Mouse (Mus musculus) layer of hippocampus, adult 2 months (tissue): Measurements from ENCODE around the gene Olfr1373. TPM values are rescaled to one million over a fixed set of nuclear protein-coding genes. Genes with fewer than 3 reads are reported as not detected.
"Not testable (repeated sequence)": the region's sequence is repeated elsewhere in the genome, so short reads cannot be mapped to it uniquely, and the experiment has no call there.

ENCODE experiments used
- DNase-seq, 2 experiments: peaks; one replicate each; pipeline ENCODE4 v3.0.0; 2022; ENCODE audit warnings: low spot score in 2 of 2
- H3K27ac ChIP-seq: fragments of 200-600 bp; 2 replicates; pipeline ENCODE4 v1.8.1; 2022
- H3K4me3 ChIP-seq: fragments of 200-600 bp; 2 replicates; pipeline ENCODE4 v1.8.1; 2022; ENCODE audit warnings: mild to moderate bottlenecking
- CTCF ChIP-seq: fragments of 200-600 bp; conservative IDR thresholded peaks from 2 replicates; pipeline ENCODE4 v1.8.1; 2022; ENCODE audit warnings: antibody characterized with exemption, mild to moderate bottlenecking, moderate library complexity
- total RNA-seq, 2 experiments: library from RNA; stranded (reverse); gene quantifications; 2 replicates each; pipeline ENCODE4 v1.2.3; 2021

Olfr1373 gene
- total RNA-seq, 2 experiments from 2014 or later, result not detected

- H3K4me3 ChIP-seq, result no peak overlapping the region
- H3K27ac ChIP-seq, result no peak overlapping the region
- no peak for TF ChIP-seq CTCF
- DNase-seq, result no peak
Measured at GRCm38 (mm10) chr11:52127169-52127568, 18.2 kb downstream of the Olfr1373 start.

GRCm38 (mm10) chr11:52124468-52124867 is 20.9 kb downstream of the Olfr1373 start:
- TF ChIP-seq CTCF, result no peak
- DNase-seq, result no peak
- Histone ChIP-seq H3K27ac (no peak overlapping the region), H3K4me3 (no peak overlapping the region)

- no peak for TF ChIP-seq CTCF
- Histone ChIP-seq H3K4me3 (no peak overlapping the region), H3K27ac (no peak overlapping the region)
- DNase-seq, result no peak
Measured at GRCm38 (mm10) chr11:52122045-52122444, 23.3 kb downstream of the Olfr1373 start.

DNA sequence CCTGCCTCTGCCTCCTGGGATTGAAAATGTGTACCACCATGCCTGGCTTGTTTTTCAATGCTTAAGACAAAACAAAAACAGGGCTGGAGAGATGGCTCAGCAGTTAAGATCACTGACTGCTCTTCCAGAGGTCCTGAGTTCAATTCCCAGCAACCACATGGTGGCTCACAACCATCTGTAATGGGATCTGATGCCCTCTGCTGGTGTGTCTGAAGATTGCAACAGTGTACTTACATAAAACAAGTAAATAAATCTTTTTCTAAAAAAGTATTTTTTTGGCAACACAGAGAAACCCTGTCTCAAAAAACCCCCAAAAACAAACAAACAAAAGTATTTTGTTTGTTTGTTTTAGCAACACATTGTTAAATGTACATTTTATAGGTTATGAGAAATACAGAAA is 24.9 kb downstream of the Olfr1373 start:
- H3K27ac ChIP-seq, H3K4me3 ChIP-seq, DNase-seq: not testable (repeated sequence)
- TF ChIP-seq CTCF, result peak; percentile 70

DNA sequence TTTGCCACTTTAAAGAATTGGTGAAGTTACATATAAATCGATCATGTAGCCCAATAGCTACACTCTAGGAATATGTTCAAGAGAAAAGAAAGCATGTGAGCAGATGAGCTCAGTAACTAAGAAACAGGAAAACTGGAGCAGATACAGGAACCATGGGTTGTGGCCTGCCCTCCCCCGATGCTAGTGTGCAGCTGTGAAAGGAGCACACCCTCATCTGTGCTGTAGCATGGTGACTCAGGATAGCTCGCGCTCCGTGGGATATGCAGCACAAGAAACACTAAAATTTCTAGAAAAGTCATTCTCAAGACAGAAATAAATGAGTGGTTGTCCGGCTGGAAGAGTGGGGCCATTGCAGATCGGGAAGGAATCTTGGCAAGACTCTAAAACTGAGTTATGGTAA is 28.2 kb downstream of the Olfr1373 start:
- no peak for DNase-seq
- TF ChIP-seq CTCF, result no peak
- Histone ChIP-seq H3K4me3 (no peak overlapping the region), H3K27ac (no peak overlapping the region)

DNA sequence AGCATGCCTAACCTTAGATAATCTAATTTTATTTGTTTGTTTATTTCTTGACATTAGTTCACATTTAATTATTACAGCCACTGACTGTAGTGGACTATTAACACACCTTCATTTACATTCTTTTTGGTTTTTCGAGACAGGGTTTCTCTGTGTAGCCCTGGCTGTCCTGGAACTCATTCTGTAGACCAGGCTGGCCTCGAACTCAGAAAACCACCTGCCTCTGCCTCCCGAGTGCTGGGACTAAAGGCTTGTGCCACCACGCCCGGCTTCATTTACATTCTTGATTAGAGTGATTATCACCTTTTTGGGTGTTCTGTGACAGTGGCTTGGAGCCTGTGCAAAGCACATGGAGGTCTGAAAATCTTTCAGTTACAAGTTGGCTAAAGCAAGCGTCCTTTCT is 29.2 kb downstream of the Olfr1373 start:
- not testable (repeated sequence) for H3K4me3 ChIP-seq, DNase-seq

GRCm38 (mm10) chr11:52115479-52115878 is 29.8 kb downstream of the Olfr1373 start:
- no peak for DNase-seq
- no peak overlapping the region for H3K4me3 ChIP-seq
- TF ChIP-seq CTCF, result no peak

More for the DNA sequence above, 29.2 kb downstream of the Olfr1373 start:
- not testable (repeated sequence) for H3K27ac ChIP-seq

GRCm38 (mm10) chr11:52109421-52109820 is 35.9 kb downstream of the Olfr1373 start:
- Histone ChIP-seq H3K27ac (no peak overlapping the region), H3K4me3 (no peak overlapping the region)
- DNase-seq, result no peak
- no peak for TF ChIP-seq CTCF

More at GRCm38 (mm10) chr11:52115479-52115878, 29.8 kb downstream of the Olfr1373 start:
- H3K27ac ChIP-seq, result no peak overlapping the region

DNA sequence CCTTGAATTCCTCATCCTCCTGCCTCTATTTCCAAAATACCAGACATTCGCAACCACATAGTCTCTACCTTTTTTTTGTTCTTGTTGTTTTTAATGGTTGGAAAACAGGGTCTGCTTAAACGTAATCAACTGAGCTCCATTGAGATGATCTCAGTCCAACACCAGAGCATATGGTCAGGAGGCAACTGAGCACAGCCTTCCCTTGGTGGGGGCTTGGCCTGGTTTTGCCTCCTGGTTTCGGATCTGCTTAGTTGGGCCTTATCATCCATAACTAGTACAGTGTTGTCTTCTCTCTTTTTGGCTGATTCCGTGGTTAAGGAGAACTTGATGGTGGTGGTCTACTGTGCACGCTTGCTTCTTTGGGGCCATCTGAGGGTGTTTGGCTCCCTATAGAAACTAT is 36.5 kb downstream of the Olfr1373 start:
- Histone ChIP-seq H3K27ac (no peak overlapping the region), H3K4me3 (no peak overlapping the region)
- TF ChIP-seq CTCF, result no peak
- no peak for DNase-seq

- no peak for TF ChIP-seq CTCF
- H3K27ac ChIP-seq, result no peak overlapping the region
Measured at GRCm38 (mm10) chr11:52106438-52106837, 38.9 kb downstream of the Olfr1373 start.

DNA sequence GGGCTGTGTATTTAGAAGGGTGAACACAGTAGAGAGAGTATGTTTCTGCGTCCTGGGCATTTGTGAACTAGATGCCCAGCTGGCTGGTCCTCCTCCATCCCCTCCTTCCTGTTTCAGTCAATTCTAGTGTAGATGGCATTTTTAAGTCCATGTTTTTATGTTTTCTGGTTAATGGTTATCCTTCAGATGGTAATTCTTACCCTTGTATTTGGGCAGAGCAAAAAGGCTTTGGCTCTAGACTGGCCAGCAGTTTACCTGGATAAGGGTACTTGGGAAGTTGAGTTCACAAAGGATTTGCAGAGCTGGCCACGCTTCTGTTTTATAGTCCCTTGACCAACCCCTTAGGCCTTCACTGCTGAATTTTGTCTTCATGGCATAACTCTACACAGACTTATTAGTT is 39.3 kb downstream of the Olfr1373 start:
- no peak overlapping the region for H3K4me3 ChIP-seq

More at GRCm38 (mm10) chr11:52106438-52106837, 38.9 kb downstream of the Olfr1373 start:
- H3K4me3 ChIP-seq, result no peak overlapping the region
- DNase-seq, result no peak

GRCm38 (mm10) chr11:52105503-52105902 is 39.8 kb downstream of the Olfr1373 start:
- TF ChIP-seq CTCF, result no peak
- Histone ChIP-seq H3K27ac (no peak overlapping the region), H3K4me3 (no peak overlapping the region)
- DNase-seq, result no peak

More for the DNA sequence above, 39.3 kb downstream of the Olfr1373 start:
- DNase-seq, result no peak
- H3K27ac ChIP-seq, result no peak overlapping the region
- no peak for TF ChIP-seq CTCF

GRCm38 (mm10) chr11:52102977-52103376 is 42.4 kb downstream of the Olfr1373 start:
- no peak for DNase-seq
- no peak overlapping the region for H3K27ac ChIP-seq
- TF ChIP-seq CTCF, result no peak
- no peak overlapping the region for H3K4me3 ChIP-seq

GRCm38 (mm10) chr11:52099771-52100219 is 45.5 kb downstream of the Olfr1373 start:
- H3K27ac ChIP-seq, result peak overlapping the region; percentile 99

More at GRCm38 (mm10) chr11:52099771-52100219, 45.5 kb downstream of the Olfr1373 start:
- peak overlapping the region; percentile 95 for H3K4me3 ChIP-seq
- no peak for TF ChIP-seq CTCF
- no peak for DNase-seq
